Mouse (Mus musculus): Measurements from ENCODE around the gene Gm10197. TPM values are rescaled to one million over a fixed set of nuclear protein-coding genes. Genes with fewer than 3 reads are reported as not detected.

Gene Gm10197
- polyA plus RNA-seq (2017; shearing (Covaris generic)): not detected

DNA sequence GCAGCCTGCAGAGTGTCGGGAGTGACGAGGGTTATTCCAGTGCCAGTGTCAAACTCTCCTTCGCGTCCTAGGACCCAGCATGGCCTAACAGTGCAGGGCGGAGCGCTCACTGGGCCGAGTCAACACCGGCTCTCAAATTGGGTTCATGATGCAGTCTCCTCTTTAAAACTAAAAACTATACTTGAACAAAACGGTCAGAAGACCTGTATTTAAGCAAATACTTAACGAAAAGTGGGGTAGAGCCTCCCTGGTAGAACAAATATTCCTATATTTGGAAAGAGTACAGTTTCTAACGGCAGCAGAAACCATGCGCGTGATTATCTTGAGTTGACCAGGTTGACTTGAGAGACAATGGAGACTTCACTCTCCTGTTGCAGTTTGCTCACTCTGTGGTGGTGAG, at the start of gene Gm10197:
Gene Gm10197, minus strand, starts transcription at position 101 of the 400 bp plus-strand sequence.

DNA sequence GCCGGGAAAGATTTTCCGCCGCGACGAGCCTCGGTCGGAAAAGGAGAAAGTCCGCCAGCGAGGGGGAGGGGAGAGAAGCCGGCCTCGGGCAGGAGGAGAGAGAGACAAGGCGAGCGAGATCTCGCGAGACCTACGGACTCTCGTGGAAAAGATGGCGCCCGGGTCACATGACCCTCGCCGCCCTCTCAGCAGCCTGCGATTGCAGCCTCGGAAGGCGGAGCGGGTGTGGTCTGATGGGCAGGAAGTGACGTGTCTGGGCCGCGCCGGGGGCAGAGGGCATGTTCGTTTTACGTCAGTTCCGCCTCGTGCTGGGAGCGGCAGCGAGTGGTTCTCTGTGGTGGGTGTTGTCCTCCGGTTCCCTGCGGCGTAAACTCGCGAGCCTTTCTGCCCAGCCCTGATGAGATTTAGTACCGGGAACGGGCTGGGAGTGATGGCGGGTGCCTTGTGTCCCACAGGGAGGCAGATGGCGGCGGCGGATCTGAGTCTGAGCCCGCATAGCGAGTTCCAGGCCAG, 19.0 kb upstream of the Gm10197 start, which contains the start of gene Smndc1:
Gene Smndc1, minus strand, starts transcription at position 84 of the 513 bp plus-strand sequence.

Other genes with a start within 250 kb of the Gm10197 start
- gene Add3, start 231.3 kb downstream of the Gm10197 start, polyA plus RNA-seq (2017; shearing (Covaris generic)): 302 TPM
- gene Mxi1, start 61.2 kb downstream of the Gm10197 start, polyA plus RNA-seq (2017; shearing (Covaris generic)): 69.7 TPM
- gene Smndc1, start 18.8 kb upstream of the Gm10197 start, polyA plus RNA-seq (2017; shearing (Covaris generic)): 98.3 TPM
- gene Dusp5, start 157.3 kb upstream of the Gm10197 start, polyA plus RNA-seq (2017; shearing (Covaris generic)): 475 TPM
- 123 TPM for gene Nutf2-ps1, start 217.3 kb upstream of the Gm10197 start, polyA plus RNA-seq (2017; shearing (Covaris generic))
- gene Smc3, start 228.6 kb upstream of the Gm10197 start, polyA plus RNA-seq (2017; shearing (Covaris generic)): 71.8 TPM

Measured in naive thymus-derived CD4-positive, alpha-beta T cell, adult 5 months (primary cell).